Mouse (Mus musculus): ENCODE results near the gene Cryzl2.

Cryzl2 gene

DNA sequence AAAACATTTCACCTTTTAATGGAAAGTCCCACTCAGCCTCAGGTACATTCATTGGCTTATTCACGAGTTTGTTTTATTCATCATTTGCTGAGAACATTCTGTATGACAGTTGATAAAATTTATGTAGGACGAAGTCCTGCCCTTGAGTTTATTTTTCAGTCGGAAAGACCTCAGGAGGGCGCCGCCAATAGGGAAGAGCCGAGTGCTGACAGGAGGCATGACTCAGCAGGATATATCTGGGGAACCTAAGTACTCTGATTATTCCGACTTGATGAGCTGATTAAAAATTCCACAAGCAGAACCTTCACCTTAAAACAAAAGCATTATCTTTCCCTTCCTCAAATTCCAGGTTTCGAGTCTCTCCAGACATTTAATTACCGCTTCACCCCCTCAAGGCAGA, 21.7 kb downstream of the Cryzl2 start:
- DNase-seq, result no peak

DNA sequence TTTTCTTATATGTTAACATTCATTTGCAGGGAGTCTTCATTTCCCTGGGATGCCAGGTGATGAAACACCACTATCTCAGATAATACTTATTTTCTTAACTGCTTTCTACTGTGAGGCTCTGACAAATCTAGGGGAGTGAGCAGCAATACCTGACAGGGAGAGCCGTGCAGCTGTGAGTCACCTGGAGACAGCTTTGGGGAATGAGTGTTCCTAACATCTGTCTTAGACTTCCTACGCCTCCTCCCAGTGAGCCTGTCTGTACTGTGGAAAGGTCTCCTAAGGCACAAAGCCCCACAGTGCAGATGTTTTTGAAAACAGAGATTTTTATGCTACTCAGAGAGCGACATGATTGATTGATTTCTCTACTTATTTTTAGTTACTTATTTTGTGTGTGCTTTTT, 22.5 kb downstream of the Cryzl2 start:
- DNase-seq, result no peak

DNA sequence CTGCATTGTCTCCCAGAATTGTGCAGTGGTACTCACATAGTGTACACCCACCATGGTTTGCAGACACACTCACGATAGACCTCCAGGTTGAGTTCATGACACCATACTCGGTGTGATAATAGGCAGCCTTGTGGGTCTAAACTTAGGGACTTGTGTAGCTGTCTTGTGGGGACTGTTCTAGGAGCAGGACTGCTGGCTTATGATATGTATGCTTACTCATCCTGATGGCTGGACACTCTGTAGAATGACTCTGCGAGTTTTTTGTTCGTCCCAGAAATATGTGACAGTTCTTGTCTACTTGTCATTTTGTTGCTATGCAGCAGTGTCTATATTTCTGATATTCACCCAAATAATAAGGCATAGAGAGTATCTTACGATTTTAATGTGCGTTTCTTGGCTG, 23.3 kb downstream of the Cryzl2 start:
- DNase-seq, result no peak

DNA sequence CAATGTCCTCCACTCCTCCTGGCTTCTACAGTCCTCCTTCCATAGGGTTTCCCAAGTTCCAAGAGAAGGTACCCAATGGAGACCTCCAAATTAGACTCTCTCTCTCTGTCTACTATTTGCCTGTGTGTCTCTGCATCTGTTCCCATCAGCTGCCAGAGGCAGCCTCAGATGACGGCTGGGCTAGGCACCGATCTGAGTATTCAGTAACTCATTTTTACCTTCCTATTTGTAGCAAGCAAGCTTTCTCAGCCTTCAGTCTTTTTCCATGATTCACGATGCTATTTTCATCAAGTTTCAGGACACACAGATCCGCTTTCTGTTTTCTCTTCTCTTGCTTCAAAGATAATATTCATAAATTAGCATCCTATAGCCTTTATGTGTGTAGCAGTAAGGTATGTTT, 25.8 kb downstream of the Cryzl2 start:
- DNase-seq, result no peak

DNA sequence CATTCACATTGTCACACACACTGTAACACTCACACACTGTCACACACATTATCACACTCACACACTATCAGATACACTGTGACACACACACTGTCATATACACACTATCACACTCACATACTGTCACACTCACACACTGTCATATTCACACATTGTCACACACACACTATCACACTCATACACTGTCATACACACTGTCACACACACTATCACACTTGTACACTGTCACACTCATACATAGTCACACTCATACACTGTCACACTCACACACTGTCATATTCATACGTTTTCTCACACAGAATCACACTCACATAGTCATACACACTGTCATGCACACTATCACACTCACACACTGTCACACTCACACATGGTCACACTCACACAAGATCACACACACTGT, 42.3 kb downstream of the Cryzl2 start:
- DNase-seq, result no peak

DNA sequence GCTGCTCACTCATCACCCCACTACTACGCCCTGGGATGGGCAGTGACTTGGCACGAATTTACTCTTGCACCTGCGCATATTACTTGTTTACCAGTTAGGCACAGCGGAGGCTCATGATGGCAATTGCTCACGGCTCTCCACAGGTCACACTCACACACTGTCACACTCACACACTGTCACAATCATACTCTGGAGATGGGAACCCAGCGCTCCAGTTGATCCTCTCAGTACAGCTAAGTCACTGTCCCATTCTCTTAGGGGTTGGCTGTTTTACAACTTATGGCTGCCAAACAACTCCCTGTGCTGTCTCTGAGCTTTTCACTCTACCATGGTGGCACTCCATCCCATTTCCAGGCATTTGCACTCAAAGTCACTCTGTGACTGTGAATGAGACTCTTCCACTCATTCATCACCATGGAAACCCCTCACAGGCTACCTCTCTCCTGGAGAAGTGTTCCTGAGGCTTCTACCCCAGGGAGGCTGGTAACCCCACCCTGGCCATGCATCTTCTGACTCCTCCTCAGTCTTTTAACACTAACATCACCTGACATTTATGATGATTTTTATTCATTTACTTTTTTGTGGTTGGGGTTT, 43.1 kb downstream of the Cryzl2 start:
- no peak for DNase-seq

DNA sequence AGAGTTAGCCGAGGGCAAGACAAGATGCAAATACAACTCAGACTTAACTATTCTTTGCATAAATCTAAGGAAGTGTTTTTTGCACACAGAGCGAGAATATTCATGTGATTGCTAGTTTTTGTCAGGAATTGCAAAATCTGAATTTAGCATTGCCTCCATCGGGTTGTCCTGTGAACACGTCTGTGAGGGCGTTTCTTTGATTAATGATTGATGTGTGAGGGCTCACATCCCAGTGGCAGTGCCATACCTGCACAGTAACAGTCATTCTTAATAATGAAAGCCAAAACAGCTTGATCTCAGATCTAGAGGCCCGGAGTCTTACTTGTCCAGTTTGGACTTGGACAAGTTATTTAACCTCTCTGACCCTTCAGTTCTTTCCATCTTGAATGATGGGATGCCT, 44.7 kb downstream of the Cryzl2 start:
- DNase-seq, result no peak

DNA sequence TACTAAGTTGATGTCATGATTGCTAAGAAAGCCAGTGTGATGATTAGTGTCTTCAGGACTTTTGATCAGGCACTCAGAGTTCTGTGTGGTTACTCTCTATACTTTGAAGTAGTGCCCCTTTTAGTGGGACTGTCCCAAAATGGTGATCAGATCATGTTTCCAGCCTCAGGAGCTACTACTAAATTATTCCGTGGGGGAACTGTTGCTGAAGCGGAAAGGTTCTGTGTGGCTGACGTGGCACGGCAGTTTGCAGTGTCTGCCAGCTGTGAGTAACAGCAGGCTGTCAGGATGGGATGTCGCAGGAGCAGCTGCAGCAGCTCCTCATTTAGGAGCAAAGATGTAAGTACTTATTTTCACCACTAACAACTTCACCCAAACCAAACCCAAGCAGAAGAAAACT, 48.1 kb downstream of the Cryzl2 start, which contains the start of gene Sec16b:
Gene Sec16b (plus strand): TSS at position 207 of the 400 bp plus-strand sequence.
- no peak for DNase-seq

DNA sequence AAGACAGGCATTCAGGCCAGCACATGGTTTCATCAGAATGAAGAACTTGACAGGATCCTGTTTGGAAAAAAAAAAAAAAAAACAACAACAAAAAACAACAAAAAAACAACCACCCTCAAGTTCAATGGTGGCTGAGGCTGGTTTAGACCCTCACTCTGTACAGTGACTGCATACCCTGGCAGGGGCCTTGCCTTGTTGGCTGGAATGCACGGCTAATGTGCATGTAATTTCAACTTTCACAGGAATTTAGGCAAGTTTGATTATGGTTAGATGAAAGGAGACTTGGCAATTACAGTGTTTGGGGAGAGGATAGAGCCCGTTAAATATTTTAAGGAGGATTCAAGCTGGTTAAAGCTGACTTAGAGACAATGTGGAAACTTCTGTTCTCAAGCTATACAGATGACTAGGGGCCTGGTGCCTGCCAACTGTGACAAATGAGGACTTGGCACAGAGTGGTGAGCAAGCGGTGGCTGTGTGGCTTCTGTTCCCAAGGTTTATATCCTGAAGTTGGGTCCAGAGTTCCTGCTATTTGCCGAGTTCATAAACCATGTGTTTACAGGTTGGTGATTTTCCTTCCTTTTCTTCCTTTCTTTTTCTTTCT, 48.7 kb downstream of the Cryzl2 start:
- no peak for DNase-seq

DNA sequence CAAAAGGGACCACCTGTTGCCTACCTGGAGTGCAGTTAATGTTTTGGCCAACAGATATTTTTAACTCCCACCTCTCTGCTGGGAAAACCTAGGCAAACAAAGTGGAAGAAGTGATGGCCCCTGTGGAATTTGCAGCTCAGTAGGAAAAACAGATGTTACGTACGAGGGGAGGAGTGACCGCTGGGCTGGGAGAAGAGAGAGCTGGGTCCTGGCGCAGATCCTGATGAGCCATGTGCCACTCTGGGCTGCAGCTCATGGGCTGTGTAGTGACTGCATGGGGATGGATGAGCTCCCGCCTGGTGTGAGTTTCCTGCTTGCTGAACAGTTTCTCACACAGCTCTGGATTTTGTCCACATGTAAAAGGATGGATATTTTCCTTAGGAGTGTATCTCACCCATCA, 49.4 kb downstream of the Cryzl2 start:
- DNase-seq, result no peak

DNA sequence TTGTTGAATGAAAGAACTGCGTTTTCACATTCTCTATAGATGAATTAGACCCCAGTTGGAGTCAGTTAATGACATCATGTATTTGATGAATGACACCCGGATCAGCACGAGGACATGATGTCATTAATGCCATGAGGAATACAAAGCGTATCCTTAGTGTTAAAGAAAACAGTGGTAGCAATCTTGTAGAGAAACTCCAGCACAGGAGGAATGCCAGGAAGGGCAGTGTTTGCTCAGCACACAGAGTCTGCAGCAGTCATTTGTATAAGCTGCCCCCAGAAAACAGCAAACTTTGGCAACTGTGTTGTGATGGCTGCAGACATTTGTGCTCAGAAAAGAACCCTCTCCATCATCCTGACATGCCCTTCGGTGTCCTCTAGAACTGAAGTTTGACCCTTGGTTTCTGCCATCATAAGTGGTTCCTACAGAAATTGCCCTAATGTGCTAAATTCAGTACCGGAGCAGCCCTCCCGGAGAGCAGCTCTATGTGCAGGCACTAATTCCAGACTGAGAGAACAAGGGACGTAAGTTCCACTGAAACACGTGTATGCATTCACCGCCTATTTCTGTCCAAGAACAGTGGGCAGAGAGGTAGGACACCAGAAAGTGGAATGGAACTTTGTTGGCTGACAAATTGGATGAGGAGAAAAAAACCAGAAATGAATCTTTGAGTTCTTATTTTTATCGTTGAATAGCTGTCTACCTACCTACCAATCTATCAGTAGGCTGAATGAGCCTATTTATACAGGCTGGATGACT, 54.5 kb downstream of the Cryzl2 start:
- DNase-seq, result no peak

DNA sequence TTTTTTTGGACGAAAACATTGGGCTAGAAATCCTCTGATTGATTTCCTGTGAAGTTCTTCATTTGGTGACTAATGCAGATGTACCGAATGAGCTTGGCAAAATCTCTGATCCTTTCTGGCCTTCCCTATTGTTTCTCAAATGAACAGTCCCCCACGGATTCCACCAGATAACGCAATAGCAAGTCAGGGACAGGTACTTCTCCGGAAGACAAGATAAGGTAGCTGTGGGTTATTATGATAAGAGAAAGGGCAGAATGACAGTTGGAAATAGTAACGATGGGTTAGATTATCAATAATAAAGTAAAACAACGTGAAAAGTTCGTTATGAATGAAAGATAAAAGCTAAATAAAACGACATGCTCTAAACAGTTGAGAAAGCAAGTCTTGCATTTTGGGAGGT, 55.2 kb downstream of the Cryzl2 start:
- no peak for DNase-seq

DNA sequence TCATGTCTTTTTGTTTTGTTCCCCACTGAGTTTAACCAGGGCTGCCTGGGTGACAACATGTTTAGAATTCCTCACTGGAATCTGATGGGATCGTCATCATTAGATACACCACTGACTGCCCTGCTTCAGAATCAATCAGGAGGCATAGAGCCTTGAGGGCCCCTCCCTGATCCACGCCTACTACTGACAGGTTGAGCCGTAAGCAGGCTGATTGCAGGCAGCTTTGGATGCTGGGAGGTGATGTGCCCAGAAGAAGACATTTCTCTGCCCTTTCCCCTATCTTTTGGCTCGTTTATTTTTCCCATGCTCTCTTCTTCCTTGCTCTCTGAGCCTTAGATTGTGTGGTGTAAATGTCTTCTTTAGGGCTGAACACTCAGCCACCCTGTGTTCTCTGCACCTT, 55.9 kb downstream of the Cryzl2 start:
- no peak for DNase-seq

DNA sequence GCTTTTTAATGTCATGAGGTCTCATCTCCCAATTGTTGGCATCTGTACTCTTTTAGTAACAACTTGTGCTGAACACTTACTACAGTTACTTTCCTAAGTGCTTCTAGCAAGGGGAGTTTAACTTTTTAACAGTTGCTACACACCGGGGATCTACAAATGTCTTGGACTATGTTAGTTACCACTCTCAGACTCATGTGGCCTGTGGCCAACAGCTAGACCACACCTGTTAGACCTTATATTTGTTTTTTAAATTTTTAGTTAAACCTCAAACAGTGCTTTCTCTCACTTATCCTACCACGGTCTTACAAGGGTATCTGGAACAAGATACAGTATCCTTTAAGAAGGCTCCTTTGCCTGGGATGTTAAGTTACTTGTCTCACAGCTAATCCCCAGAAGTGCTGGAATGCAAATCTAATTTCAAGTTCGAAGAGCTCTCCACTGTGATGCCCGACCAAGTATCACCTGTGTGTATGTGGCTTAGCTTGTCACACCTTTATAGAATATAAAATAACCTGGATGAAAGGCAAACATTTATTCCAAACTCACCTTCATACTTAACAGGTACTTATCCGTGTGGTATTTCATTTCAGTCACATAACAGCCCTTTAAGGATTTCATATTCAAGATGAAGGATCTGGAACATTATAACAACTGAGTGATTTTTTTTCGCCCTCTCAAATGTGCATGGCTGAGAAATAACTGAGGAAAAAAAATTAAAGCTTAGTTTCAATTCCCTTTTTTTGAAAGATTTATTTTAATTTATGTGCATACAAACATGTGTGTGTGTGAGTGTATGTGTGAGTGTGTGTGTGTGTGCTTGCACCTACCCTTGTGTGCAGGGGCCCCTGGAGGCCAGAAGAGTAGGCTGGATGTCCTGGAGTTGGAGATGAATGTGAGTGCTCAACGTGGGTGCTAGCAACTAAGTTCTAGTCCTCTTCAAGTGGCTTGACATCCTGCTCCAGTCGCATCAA, 58.7 kb downstream of the Cryzl2 start:
- no peak for DNase-seq

DNA sequence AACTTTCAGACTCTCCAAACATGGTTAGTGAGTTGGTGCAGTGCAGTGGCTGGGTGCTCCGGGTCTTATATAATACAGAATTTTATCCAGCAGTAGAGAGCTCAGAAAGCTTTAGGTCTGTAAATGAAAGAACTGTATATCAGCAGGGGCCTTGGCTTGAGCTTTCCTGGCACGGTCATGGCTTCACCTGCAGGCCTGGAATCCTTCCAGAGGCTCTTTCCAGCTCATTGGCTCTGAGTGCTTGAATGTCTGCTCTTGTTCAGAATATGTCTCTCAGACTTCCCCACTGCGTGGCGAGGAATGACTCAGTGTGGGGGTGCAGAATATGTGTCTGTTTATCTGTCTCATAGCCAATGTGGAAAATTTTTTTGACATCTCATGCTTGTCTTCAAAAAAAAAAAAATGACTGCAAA, 59.7 kb downstream of the Cryzl2 start:
- DNase-seq, result no peak

DNA sequence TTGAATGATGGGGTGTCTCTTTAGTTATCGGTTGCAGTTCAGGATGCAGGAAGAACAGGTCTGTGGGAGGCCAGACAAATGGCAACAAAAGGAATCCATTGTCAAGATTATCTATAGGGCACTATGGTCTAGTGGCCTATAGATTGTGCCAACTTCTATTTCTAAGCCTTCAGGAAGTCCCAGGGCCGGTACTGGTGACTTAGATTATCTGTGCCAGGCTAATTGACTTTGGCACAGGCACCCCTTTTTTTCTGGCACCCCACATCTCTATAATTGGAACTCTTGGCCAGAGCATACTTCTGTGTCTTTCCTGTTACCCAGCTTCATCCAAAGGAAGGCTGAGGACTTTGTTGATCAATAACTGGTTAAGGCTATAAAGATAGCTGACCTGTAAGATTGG, 61.0 kb downstream of the Cryzl2 start:
- no peak for DNase-seq

DNA sequence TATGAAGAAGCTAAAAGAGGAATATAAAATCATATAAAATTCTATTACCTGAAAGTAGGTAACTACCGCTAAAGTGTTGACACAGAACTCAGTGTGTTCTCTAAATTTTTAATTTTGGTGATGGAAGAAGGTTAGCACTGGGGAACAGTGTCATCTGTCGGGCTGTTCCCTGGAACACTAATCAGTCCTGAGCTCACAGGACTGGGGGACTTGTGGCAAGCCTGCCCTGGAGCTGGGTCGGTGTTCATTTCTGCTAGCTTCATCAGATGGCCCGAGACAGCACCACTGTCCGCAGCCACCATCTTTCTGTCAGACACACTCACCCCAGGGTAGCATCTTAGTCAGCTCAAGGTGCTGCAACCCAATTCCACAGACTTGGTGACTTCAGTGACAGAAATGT, 63.9 kb downstream of the Cryzl2 start:
- no peak for DNase-seq

DNA sequence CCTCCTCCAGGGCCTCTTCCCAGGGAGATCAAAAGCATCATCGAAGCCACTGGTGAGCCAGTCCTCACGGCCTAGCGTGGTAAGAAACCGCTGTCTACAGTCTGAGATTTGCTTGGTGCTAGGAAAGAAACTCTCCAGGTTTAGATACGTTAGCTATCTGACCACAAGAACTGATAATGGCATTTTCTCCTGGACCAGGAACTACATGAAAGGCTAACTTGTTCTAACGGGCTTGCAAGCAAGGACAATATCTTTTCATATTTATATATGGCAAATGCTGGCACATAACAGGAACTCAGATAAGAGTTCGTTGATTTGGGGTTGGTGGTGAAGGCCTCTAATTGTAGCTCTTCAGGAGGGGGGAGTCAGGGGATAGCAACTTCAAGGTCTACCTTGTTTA, 66.4 kb downstream of the Cryzl2 start:
- DNase-seq, result no peak

DNA sequence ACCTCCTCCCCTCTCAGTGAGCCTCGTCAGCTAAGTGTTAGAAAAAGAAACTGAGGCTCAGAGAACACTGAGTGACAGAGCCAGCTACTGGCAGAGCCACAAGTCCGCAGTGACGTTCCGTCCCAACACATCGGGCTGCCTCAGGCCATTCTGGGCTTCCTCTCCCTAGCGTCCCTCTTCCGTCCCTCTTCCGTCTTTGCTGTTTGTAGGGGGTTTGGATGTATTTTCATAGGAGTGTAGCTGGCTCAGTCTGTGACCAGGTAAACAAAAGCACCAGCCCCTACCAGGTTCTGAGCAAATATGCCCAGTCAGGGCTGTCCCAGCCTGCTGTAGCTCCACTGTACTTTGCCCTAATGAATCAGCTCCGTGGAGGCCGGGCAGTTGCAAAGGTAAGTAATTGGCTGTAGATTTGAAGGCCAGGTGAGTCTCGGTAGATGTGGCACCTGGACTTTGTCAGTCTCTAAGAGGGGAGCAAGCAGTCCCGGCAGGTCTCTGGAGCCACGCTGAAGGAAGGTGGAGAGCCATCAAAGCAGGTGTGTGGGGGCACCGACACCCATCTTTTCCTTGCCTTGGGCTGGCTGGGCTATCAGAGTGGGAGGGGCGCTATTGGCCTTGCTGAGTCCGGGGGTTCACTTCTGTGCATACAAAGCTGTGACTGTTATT, 67.4 kb downstream of the Cryzl2 start:
- no peak for DNase-seq

DNA sequence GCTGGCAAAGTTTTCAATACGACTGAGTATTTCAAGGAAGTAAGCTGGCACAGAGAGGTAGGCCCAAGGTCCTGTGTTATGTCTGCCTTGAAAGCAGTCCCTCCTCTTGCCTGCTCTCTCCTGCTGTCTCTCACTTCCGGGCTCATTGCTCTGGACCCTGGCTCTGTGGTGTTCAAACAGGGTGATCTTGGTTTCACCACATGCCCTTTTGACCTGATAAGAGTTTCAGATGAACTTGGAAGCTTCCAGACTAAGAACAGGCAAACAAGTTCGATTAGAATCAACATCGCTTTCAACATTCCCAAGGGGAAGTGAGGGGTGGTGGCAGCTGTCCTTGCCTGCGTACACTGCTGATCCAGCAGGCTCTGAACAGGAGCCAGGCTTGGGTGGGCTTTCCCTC, 68.2 kb downstream of the Cryzl2 start:
- DNase-seq, result no peak

DNA sequence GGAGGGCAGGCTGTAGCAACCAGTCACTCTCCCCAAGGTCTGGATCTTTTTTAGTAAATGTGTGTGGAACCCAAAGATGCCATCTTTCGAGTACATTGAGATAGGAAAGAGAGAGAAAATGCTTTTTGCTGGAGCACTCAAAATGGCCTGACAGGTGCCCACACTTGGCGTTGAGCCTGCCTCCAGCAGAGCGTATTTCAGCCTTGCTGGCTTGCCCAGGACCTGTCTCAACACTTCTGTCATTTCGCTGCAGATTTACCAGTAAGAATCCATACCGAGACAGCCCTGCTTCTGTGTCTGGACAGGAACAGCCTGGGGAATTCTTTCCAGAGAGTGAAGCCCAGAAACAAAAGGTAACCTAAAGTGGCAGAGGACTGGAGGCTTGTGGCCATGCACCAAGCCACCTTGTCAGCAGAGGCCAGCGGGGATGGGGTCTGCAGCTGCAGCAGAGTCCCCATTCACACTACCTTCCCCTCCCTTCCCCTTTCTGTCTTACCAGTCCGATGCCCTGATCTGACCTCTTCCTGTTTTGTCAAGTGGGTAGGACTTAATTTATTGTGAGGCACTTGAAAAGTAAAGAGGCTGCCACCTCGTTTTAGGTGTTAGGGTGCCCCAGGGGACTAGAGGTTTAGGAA, 74.6 kb downstream of the Cryzl2 start:
- no peak for DNase-seq

DNA sequence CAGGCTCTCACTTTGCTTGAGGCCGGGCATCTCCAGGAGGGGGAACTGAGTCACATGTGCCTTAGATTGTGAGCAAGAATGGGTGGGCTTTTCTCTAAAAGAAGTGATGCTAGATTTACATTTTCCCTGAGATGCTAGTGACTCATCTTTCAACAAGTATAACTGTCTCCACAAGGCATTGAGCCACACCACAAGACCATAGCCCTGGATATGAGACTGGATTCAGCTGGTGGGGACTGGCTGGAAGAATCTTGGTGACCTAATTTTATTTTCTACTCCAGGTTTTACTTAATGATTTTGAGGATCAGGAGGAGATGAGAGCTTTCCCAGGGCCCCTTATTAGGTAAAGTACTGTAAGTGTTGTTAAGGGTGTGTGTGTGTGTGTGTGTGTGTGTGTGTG, 77.2 kb downstream of the Cryzl2 start:
- no peak for DNase-seq
